Mouse (Mus musculus) naive thymus-derived CD4-positive, alpha-beta T cell, adult 2 months (primary cell): ENCODE data around the gene Hbp1.

Source experiments
- DNase-seq: peaks from one replicate; pipeline ENCODE4 v3.0.0-alpha.2; 2011; ENCODE audit warnings: low read depth

The Hbp1 gene

DNA sequence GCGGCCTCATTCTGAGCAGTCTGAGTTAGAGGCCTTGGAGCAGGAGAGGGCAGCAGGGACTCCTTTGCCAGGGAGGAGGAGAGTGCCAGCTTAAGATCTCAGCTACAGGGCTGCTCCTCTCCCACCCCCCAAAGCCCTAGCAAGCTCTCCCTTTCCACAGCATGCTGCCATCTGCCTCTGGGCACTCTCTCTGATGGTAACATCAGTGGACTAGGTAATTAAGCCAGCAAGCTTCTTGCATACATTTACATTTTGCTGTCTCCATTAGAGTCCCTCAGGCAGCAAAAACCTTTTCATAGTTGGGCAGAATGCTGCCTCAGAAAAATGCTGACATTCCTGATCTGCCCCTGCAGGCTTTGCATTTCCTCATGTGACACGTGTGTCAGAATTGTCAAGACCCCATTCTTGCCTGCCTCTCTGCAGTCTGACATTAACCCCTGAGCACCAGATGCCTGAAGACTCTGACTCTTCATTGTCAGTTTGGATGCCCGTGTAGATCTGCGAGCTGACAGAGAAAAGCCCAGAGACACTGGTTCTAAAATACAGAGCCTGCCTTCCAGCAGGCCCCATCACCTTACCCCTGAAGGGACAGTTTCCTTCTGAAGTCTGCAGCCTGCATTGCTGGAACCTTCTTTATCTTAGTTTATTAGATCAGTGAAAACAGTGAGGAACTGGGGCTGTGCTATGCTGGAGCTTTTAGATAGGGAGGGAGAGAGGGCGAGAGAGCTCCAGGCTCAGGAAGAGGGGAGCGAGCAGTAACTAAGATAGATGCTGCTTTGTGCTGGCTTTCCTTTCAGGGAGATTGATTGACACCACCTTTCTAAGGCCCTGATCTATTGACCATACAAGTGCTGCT is 44.4 kb downstream of the Hbp1 start:
- DNase-seq: no peak

DNA sequence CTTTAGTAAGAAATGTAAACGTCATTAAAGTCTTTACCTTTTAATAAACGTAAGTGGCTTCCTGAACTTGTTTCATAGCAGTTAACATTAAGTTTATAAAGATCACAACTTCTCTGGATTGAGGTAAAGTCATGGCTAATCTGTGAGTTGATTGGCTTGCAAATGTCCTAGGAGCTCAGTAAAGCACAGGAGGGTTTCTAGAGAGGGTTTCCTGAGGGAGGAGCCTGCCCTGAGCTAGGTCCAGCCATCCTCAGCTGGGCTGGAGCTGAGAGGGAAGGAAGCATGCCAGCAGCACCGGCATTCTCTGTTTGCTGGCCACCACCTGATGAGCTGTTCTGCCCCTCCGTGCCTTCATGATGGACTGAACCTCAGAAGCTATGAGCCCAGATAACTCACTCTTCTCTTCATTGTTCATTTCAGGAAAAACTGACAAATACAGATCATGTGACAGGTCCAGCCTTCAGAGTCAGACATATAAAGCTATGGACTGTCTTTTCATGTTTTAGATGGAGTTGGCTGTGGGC is 49.9 kb downstream of the Hbp1 start:
- DNase-seq: no peak

DNA sequence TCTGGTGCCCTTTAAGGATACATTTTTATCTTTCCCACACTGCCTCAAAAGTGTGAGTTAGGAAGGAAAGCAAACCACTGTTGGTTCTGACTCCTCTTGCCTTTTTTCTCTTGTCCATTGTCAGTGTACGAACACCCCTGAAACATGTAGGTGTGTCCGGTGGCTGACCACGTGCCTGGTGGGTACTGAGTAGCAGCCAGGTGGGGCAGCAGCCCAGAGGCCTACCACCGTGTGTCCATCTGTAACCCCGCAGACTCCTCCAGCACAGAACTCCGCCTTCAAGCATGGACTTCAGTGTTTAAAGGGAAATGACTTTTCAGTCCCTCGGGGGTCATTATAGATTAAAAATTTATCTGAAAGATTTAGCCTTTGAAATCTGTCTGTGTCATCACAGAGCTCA is 52.9 kb downstream of the Hbp1 start:
- DNase-seq: no peak

DNA sequence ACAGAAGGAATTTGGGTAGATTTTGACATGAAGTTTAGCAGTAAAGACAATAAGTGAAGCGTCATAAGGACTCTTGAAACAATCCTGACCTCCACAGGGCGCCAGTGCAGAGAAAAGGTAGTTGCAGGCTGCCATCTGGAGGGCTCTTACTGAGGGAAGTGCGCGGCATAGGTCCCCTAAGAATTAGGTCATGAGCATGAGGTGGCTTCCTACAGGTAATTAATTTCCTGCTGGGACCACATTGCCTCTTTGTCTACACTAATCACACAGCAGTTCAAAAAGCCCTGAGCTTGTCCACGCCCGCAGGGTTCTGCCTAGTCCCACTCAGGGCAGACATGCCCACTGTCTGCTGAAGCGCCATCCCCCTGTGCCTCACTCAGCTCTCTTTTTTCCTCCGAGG is 53.3 kb downstream of the Hbp1 start:
- no peak for DNase-seq

DNA sequence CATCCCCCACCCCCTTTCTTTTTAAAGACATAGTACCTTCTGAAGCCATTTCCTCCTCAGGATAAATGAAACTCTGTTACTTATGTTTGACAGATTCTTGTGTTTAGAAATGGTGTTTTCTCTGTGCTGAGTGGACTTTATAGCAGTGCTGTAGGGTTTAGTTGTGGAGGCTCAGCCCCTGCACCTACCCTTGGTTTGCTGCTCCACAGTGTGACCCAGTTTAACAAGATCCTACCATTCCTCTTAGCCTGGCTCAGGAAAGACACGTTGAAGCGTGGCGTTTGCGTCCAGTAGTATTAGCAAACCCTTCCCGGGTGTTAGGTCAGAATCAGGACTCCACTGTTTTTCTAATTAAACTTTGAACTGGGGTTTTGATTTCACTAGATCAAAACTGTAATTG is 54.0 kb downstream of the Hbp1 start:
- DNase-seq: no peak

DNA sequence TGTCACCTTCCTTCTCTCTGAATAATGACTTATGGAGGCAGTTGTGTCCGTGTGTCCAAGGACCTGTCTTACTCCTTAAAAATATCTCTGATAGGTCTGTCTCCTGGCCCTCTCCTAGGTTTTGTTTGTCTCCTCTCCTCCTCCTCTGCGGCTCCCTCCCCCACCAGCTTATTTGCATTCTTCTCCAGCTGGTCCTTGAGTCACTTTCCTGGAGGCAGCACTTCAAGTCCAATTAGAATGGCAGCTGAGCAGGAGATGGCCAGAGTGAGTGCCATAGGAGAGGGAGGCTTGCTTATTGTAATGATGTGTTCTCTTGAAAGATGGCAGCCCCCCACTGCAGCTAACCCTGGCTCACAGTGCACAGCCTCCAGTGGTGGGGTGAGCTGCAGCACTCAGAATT is 54.4 kb downstream of the Hbp1 start:
- DNase-seq: no peak

DNA sequence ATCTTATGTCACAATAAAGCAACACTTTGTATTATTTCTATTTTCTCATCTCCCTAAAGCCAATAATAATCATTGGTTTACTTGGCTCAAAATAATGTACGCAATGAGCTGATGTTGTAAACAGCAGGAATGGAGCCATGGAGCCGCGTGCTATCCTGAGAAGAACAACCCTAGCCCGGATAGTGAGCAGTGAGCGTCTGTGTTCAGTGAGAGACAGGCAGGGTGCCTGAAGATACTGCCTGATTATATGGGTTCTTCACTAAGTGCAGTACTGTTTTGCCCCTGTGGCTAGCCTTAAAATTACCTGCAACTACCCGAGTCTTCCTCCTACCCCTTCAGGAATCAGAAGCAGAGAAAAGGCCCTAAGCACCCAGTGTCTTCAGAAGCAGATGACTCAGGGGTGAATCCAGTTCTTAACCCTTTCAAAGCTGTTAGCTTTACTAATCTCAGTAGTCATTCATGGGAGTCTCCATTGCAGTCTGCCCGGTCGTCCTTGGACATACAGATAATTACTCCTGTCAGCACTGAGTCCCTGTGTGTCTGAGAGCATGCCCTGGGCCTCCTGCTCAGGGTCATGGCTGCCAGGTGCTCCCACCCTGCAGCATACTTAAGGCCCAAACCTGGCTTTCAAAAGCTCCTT is 55.1 kb downstream of the Hbp1 start:
- DNase-seq: no peak

DNA sequence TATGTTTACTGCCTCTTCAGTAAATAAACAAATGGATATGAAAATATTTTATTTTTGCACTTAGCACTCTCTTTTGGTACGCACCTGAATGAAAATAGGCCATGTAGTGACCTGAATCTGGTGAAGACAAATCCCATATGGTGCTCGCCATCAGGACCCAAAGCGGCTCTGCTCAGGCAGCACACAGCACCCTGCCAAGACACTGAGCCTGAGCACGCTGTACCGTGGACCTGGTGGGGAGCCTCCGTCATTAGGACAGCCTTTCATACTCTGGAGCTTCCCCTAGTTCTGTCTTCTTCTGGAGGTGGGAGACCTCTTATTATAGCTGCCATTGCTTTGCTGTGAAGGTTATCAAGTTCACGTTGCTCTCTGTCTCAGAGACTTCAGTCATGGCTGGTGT is 57.6 kb downstream of the Hbp1 start:
- no peak for DNase-seq

DNA sequence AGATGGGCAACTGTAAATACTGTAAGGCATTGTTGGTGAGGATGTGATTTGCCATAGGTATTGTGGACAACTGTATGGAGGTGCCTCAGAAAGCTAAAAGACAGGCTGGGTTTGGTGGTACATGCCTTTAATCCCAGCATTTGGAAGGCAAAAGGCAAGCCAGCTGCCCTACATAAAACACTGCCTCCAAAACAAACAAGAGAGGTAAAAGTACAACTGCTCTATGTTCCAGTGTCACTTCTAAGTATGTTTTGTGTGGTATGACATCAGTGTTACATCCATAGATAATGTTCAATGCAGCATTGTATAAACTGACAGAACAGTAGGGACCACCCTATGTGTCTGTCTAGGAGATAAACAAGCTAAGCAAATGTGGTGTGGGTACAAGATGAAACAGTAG is 58.3 kb downstream of the Hbp1 start:
- no peak for DNase-seq

DNA sequence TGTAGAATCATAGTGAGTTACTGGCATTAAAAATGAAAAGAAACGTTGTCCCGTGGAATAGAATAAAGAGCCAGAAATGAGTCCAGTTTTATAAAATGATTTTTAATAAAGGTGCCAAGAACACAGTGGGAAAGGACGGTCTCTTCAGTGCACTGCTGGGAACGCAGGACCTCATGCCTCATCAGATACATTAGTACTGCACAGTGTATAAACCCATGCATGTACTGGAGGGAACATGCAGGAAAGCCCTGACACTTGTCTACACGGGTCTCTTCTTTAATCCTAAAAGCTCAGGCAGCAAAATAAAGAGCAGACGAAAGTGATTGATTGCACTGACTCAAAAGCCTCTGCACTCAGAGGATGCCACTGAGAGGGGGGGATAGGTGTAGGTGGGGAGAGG is 59.6 kb downstream of the Hbp1 start:
- no peak for DNase-seq

DNA sequence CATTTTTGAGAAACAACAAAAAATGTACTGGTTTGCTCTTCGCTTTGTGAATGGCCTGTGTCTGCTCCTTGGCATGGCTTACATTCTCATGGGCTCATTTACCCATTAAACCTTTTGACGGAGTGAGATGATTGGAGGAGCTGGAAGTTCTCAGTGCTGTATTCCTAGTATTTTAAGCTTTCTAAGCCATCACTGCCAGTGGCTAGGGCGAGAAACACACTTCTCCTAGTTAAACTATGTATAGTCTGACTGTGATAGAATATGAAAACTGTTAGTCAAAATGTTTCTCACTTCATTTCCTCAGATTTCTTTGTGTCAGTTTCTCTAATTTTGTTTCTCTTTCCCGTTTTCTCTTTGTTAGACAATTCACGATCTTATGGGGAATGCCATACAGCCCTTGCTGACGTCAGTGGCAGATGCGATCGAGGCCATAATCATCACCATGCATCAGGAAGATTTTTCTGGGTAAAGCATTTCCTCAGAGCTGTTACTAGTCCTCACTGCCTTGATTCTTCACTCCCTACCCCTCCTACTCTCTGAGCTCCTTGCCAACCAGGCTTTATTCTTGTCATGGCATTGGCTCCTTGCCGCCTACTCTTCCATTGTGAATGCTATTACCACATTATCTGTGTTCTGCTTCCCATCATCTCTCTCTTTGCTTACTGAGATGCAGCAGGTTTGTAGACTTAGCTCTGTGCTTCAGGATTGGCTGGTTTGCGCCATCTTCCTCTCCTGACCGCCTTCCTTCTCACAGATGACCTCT is 64.3 kb downstream of the Hbp1 start:
- no peak for DNase-seq

DNA sequence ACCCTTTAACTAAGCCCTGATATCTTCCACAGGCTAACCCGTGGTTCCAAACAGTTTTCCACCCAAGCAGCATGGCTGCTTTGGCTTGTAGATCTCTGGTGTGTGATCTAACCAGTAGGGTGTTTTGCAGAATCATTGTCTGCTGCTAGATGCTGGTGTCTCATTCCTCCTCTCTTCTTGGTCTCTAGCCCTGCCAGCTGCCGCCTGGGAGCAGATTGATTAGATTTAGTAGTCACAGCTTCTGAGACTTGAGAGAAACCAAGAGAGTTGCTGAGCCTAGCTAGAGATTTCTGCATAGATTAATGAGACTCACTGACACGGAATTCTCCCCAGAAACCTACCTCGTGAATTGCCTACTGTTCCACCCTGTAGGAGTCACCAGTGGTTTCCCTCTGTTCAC is 65.3 kb downstream of the Hbp1 start:
- no peak for DNase-seq

DNA sequence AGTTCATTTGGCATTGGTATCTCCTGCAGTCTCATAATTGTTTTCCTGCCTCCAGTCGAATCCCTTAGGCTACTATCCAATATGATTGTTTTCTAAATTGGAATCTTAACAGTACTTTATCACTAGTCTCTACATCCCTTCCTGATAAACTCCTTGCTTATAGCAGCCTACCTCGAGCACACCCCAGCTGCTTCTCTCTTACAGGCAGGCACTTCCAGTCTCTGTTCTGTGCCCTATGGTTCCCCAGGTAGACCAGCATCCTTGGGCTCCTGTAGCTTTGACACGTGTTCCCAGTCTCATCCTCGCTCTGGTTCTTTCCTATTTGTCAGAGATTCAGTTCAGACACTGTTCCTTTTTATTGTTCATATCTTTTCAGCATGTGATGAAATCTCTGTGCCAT is 66.0 kb downstream of the Hbp1 start:
- no peak for DNase-seq

DNA sequence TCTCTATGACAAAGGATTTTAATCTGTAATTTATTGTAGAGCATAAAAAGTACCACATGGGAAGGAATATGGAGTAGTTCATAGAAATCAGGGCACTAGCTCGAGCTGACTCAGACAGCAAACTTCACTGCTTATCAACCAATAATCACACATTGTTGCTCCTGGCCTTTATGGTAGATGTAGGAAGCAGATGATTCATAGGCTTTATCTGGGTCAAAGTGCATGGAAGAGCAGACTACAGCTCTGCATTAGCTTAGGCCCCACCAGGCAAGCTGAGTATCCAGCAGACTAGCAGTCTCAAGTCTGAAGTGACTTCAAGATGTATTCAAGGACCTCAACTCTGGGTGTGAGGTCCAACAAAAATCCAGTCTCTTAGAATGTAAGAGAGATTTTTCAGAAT is 67.6 kb downstream of the Hbp1 start:
- DNase-seq: no peak

DNA sequence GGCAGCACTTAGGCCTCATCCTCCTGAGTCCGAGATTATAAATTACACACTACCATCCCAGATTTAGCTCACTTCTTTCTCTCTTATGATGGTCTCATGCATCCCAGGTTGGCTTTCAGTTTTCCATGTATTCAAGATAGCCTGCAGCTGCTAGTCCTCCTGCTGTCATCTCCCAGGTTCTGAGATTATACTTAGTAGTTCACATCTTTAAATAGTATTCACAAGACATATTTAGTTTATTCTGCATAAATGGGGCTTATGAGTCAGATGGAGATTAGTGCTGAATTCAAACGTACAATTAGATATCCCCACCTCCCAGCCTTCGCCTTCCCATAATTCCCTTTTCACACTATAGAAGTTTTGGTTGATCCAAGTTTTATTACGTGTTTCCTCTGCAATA is 73.6 kb downstream of the Hbp1 start:
- no peak for DNase-seq
